Mouse (Mus musculus) lung, embryonic 16.5 days (tissue): ENCODE measurements around the gene Gm10277. TPM values are rescaled to one million over a fixed set of nuclear protein-coding genes. Genes with fewer than 3 reads are reported as not detected.

Source experiments
- ATAC-seq: fragments of 200-750 bp; cut with Nextera tagmentation; 2 replicates; pipeline ENCODE4 v1.8.0; 2017; ENCODE audit warnings: low read depth, mild to moderate bottlenecking, moderate library complexity
- H3K27ac ChIP-seq: fragments of 300-500 bp; sonication (generic); 2 replicates; pipeline ENCODE4 v1.5.1; 2014; ENCODE audit warnings: mild to moderate bottlenecking, control low read depth, low read length
- H3K27me3 ChIP-seq: fragments of 300-500 bp; sonication (generic); 2 replicates; pipeline ENCODE4 v1.6.1; 2014; ENCODE audit warnings: low read depth, low read length, mixed read lengths; ENCODE audit not compliant: control insufficient read depth, insufficient read depth
- H3K36me3 ChIP-seq: fragments of 300-500 bp; sonication (generic); 2 replicates; pipeline ENCODE4 v1.6.1; 2014; ENCODE audit warnings: low read length; ENCODE audit not compliant: control insufficient read depth, insufficient read depth
- H3K4me1 ChIP-seq: fragments of 300-500 bp; sonication (generic); replicated peaks from 2 replicates; pipeline ENCODE4 v1.6.1; 2014; ENCODE audit warnings: low read length, mixed read lengths; ENCODE audit not compliant: control insufficient read depth, insufficient read depth
- H3K4me2 ChIP-seq: fragments of 300-500 bp; sonication (generic); 2 replicates; pipeline ENCODE4 v1.6.1; 2014; ENCODE audit warnings: low read depth, low read length, control low read depth
- H3K4me3 ChIP-seq: fragments of 300-500 bp; sonication (generic); 2 replicates; pipeline ENCODE4 v1.5.1; 2014; ENCODE audit warnings: mild to moderate bottlenecking, low read length, control low read depth
- H3K9ac ChIP-seq: fragments of 300-500 bp; sonication (generic); 2 replicates; pipeline ENCODE4 v1.6.1; 2014; ENCODE audit warnings: low read length, control low read depth
- H3K9me3 ChIP-seq: fragments of 300-500 bp; sonication (generic); 2 replicates; pipeline ENCODE4 v1.6.1; 2016; ENCODE audit warnings: low read length; ENCODE audit not compliant: control insufficient read depth
- WGBS: fragments of 180-500 bp; shearing (Covaris S2); extraction: QIAGEN DNeasy Blood & Tissue Kit; methylation state at CpG from one replicate; pipeline ENCODE4 v1.1.7; 2014; 5-methylcytosine and 5-hydroxymethylcytosine counted together
- polyA plus RNA-seq: library from polyadenylated mRNA; unstranded; fragments of >200 nt; fragmentation: Nextera tagmentation; extraction: Ambion mirVana; gene quantifications from 2 replicates; pipeline ENCODE4 v1.2.1, GENCODE M21; 2015

Gm10277 gene
- polyA plus RNA-seq, 1 experiment from 2014 or later = 1.8 TPM

- Histone ChIP-seq H3K9ac (peak overlapping the region; percentile 67), H3K27me3 (no peaks in the 10 kb centered on the region), H3K4me2 (peak overlapping the region; percentile 67), H3K27ac (peak overlapping the region; percentile 64), H3K9me3 (no peaks in the 10 kb centered on the region), H3K4me3 (peak overlapping the region; percentile 48), H3K4me1 (peaks cover 38% of the 10 kb centered on the region), H3K36me3 (no peaks in the 10 kb centered on the region)
- peak; percentile 53 for ATAC-seq
- WGBS = 2% methylated on average over 34 of the region's 35 CpGs
These were observed 21.1 kb downstream of the Gm10277 start for GRCm38 (mm10) chr11:77766351-77767001.

GRCm38 (mm10) chr11:77765459-77765777, 22.1 kb downstream of the Gm10277 start:
- Histone ChIP-seq H3K9me3 (no peaks in the 10 kb centered on the region), H3K4me3 (peak overlapping the region; percentile 16), H3K36me3 (no peaks in the 10 kb centered on the region), H3K4me1 (peaks cover 38% of the 10 kb centered on the region), H3K9ac (no peak overlapping the region), H3K27me3 (no peaks in the 10 kb centered on the region), H3K4me2 (peak overlapping the region; percentile 67), H3K27ac (peak overlapping the region; percentile 94)
- ATAC-seq = peak; percentile 1; the same call in 1 of the 2 replicates
- 29% methylated on average over 4 of the region's 4 CpGs for WGBS

- peak overlapping the region; percentile 67 for H3K4me2 ChIP-seq
- H3K4me3 ChIP-seq = peak overlapping the region; percentile 92
- H3K4me1 ChIP-seq = peaks cover 38% of the 10 kb centered on the region
- H3K36me3 ChIP-seq = no peaks in the 10 kb centered on the region
- 34% methylated on average over 9 of the region's 9 CpGs for WGBS
- peak; percentile 46 for ATAC-seq
- peak overlapping the region; percentile 94 for H3K27ac ChIP-seq
- peak overlapping the region; percentile 96; the same call in 1 of the 2 replicates for H3K9ac ChIP-seq
- no peaks in the 10 kb centered on the region for H3K27me3 ChIP-seq
- H3K9me3 ChIP-seq = no peaks in the 10 kb centered on the region
These were observed 22.7 kb downstream of the Gm10277 start for GRCm38 (mm10) chr11:77764694-77765458.

- Histone ChIP-seq H3K9me3 (no peaks in the 10 kb centered on the region), H3K27me3 (no peaks in the 10 kb centered on the region), H3K27ac (peak overlapping the region; percentile 94), H3K4me2 (peak overlapping the region; percentile 67), H3K4me1 (peaks cover 38% of the 10 kb centered on the region), H3K36me3 (no peaks in the 10 kb centered on the region), H3K4me3 (peak overlapping the region; percentile 92), H3K9ac (peak overlapping the region; percentile 96)
- 4% methylated on average over 26 of the region's 26 CpGs for WGBS
- peak; percentile 51 for ATAC-seq
These were observed 23.7 kb downstream of the Gm10277 start for GRCm38 (mm10) chr11:77763673-77764340.

- peak within 1 kb of the TSS; percentile 96 for H3K9ac ChIP-seq
- WGBS = 2% methylated on average over 55 of the region's 79 CpGs
- H3K27me3 ChIP-seq = no peaks in the 10 kb centered on the region
- H3K27ac ChIP-seq = peak within 1 kb of the TSS; percentile 94
- no peaks in the 10 kb centered on the region for H3K36me3 ChIP-seq
- no peaks in the 10 kb centered on the region for H3K9me3 ChIP-seq
- H3K4me3 ChIP-seq = peak within 1 kb of the TSS; percentile 92
- H3K4me2 ChIP-seq = peak within 1 kb of the TSS; percentile 67
- peaks cover 38% of the 10 kb centered on the region for H3K4me1 ChIP-seq
- peak; percentile 80 for ATAC-seq
These were observed 24.5 kb downstream of the Gm10277 start, which contains the start of gene Myo18a for GRCm38 (mm10) chr11:77762783-77763672. TSS of gene Myo18a (plus strand) at chr11:77763246.

GRCm38 (mm10) chr11:77760031-77760430, 27.5 kb downstream of the Gm10277 start:
- Histone ChIP-seq H3K4me3 (no peak overlapping the region), H3K4me2 (no peak overlapping the region), H3K36me3 (no peaks in the 10 kb centered on the region), H3K27me3 (no peaks in the 10 kb centered on the region), H3K9me3 (no peaks in the 10 kb centered on the region), H3K9ac (no peak overlapping the region), H3K4me1 (peaks cover 17% of the 10 kb centered on the region), H3K27ac (no peak overlapping the region)
- no peak for ATAC-seq
- 85% methylated on average over 4 of the region's 4 CpGs for WGBS

- Histone ChIP-seq H3K36me3 (no peaks in the 10 kb centered on the region), H3K9ac (no peak overlapping the region), H3K4me1 (no peaks in the 10 kb centered on the region), H3K4me3 (no peak overlapping the region), H3K4me2 (no peak overlapping the region), H3K27me3 (no peaks in the 10 kb centered on the region), H3K9me3 (no peaks in the 10 kb centered on the region), H3K27ac (no peak overlapping the region)
- WGBS = 68% methylated on average over 3 of the region's 3 CpGs
- no peak for ATAC-seq
These were observed 34.1 kb downstream of the Gm10277 start for GRCm38 (mm10) chr11:77753469-77753868.

GRCm38 (mm10) chr11:77752525-77752924, 35.0 kb downstream of the Gm10277 start:
- Histone ChIP-seq H3K9me3 (no peaks in the 10 kb centered on the region), H3K4me3 (no peak overlapping the region), H3K27me3 (no peaks in the 10 kb centered on the region), H3K4me1 (no peaks in the 10 kb centered on the region), H3K4me2 (no peak overlapping the region), H3K9ac (no peak overlapping the region), H3K27ac (no peak overlapping the region), H3K36me3 (no peaks in the 10 kb centered on the region)
- no peak for ATAC-seq
- 61% methylated on average over 5 of the region's 5 CpGs for WGBS
